Mouse (Mus musculus) G1E-ER4 (cell line): ENCODE data around the gene Ube2v1. TPM values are rescaled to one million over a fixed set of nuclear protein-coding genes. Genes with fewer than 3 reads are reported as not detected.

ENCODE experiments used
- GATA1 ChIP-seq: IDR thresholded peaks from one replicate; pipeline ENCODE4 v1.8.0; 2012; ENCODE audit warnings: low read length, inconsistent platforms
- polyA plus RNA-seq: library from polyadenylated mRNA; stranded (reverse); fragments of >175 nt; gene quantifications from 2 replicates; pipeline ENCODE4 v1.2.3, GENCODE M21; 2012

Ube2v1 gene
- polyA plus RNA-seq = 264 and 271 TPM in 2 replicates

GRCm38 (mm10) chr2:167631591-167632448 is at the start of gene Ube2v1:
TSS of gene Ube2v1 (minus strand) at chr2:167632095.
- TF ChIP-seq GATA1 = no peak

DNA sequence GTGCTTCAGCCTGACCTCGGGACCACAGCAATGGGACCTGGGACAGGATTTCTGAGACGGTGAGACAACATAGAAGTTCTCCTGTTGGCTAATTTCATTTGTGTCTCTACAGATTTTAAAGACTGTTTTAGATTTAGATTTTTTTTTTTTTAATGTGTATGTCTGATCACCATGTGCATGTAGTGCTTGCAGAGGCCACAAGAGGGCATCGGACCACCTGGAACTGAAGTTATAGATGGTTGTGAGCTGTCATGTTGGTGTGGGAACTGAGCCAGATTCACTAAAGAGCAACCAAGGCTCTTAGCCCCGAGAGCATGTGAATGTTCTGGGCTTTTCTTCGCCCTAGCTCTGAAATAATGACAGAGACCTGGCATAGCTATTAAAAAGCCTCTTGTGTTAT is 48.8 kb upstream of the Ube2v1 start:
- no peak for TF ChIP-seq GATA1

DNA sequence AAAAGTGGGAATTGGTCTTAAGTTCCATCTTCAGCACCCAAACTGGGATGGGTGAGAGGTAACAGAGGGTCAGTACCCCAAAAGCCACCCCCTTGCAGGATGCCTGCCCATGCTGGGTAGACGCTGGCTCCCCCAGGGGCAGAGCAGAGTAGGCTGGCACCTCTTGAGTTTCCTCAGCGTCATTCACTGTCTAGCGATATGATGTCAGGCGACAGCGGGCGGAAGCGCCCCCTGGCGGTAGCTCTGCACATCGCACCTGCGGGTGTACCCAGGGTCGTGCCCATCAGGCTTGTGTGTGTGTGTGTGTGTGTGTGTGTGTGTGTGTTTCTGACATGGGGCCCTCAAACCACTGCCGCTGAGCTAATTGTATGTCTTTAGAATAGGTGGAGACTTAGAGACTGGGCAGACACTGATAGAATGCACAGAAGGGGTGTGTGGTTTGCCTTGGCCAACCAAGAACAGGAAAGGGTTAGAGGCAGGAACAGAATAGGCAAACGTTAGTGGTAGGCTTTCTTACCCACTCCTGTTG is 48.1 kb upstream of the Ube2v1 start:
- TF ChIP-seq GATA1 = no peak

- no peak for TF ChIP-seq GATA1
Observed at GRCm38 (mm10) chr2:167678600-167678999, 46.7 kb upstream of the Ube2v1 start.

DNA sequence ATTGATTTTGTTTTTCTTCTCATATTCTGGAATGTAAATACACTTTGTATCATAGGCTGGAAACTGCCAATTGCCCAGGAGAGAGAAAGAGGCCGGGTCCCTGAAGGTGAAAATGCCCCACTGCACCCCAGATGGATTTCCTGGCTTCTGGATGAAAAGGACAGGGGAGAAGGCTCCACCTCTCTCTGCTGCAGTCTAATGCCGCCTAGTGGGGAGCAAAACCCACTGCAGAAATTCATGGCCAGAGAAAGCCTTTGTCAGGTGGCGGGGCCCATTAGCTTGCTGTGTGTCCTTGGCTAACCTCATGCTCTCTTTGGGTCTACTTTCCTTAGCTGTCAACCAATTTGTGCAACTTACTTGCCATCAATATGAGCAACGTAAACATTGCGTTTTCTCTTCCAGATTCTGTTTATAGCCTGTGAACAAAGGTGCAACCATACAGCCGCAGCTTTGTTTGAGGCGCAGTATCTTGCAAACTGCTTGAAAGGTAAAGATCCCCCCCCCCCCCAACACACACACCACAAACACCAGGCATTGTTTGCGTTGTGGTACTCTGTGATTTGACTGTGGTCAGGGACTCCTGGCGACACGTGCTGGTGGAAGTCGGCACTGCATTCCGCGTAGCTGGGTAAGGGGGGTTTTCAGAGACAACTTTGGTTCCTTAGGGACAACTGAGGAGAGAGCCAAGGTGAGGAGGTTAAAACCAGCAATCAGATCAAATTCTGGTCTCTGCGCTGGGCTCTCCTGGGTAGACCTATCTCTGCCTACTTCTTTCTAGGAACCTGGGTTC is 43.4 kb upstream of the Ube2v1 start:
- TF ChIP-seq GATA1 = no peak

DNA sequence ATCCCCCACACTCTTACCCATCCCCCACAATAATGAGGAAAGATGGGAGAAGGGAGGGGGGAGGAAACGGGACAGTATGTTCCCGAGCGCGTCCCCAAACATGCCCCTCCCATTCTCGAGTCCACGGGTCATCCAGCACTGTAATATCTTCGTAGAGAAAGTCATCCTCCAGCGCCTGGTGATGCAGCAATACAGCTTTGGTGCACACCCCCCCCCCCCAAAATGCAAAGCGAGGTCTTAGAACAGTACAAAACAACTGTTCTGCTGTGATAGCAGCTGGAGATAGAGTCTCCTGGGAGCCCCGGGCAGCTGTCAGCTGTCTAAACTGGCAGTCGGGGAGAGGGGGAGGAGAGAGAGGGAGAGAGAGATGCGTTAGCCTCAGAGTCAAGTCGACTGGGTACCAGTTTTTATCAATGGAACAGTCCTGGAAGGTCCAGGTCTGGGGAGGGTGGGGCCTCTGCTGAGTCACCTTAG is 40.4 kb upstream of the Ube2v1 start:
- peak; percentile 5 for TF ChIP-seq GATA1

DNA sequence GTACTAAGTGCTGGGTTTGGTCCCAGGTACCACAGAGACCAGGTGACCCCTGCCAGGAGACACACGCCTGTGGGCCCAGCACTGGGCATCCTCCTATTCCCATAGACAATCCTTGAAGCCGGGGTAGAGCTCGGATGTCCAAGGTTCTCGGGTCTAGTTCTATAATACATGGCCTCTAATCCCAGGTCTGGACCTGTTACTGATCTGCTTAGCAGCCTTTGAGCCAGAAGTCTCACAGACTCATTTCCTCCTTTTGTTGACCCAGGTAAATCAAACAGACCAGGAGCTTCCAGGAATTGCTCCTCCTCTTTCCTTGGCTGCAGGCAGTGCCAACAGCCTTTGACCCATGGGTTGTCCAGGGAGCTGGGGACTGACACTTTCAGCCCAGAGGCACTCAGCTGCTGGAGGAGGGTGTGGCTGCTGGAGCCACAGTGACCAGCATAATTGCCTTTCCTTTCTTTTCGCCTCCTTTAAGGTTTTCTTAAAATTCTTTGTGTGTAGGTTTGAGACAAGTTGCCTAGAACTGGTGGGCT is 39.3 kb upstream of the Ube2v1 start:
- no peak for TF ChIP-seq GATA1

DNA sequence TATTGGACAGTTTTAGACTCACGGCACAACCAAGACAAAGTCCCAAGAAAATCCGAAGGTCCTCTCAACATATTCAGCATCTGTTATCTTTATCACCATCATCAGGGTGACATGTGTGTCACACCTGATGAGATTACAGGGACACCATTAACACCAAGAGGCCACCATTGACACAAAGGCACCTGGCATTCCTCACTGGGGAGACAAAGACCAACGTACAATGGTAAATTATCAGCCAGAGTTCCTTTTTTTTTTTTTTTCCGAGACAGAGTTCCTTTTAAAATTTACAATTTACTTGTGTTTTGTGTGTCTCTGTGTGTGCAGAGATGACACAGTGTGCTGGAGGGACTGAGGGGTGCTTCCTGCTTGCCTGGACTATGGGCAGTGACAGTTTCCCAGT is 37.5 kb upstream of the Ube2v1 start:
- TF ChIP-seq GATA1 = no peak

- no peak for TF ChIP-seq GATA1
Observed at GRCm38 (mm10) chr2:167668426-167668825, 36.5 kb upstream of the Ube2v1 start.

DNA sequence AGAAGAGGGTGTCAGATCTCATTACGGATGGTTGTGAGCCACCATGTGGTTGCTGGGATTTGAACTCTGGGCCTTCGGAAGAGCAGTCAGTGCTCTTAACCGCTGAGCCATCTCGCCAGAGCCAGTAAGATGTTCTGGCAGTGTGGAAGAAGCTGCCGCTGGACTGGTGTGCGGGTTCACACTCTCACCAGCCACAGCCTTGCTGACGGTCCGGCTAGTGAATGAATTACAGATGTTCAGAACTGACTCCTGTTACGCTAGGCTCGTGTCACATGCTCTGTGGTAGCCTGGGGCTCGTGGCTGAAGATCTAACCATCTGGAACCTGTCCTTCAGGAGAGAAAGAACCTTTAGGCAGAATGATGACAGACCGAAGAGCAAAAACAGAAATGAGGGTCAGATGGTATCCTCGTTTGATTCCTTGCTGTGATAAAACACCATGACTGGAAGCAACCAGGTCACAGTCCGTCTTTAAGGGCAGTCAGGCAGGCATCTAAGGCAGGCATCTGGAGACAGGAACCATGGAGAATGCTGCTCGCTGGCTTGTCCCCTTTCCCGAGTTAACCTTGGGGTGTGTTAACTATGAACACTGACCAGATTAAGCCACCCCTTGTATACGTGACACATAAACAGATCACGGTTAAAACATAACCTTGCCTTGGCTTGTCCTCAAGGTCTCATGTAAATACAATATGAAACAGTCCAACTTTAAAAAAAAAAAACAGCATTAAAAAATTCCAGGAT is 34.2 kb upstream of the Ube2v1 start:
- TF ChIP-seq GATA1 = no peak

DNA sequence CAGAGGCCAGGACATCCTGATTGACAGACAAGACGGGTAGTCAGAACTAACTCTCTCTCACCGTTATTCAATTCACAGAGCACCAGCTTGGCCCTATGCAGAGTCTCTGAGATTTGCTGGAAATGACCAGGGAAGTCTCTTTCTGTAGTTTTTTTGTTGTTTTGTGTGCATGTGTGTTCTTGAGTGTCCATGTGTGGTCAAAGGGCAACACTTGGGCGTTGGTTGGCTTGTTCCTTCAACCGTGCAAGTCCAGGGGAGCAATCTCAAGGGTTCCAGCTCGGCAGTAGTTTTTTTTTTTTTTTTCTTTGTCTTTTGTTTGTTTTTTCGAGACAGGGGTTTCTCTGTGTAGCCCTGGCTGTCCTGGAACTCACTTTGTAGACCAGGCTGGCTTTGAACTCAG is 30.8 kb upstream of the Ube2v1 start:
- no peak for TF ChIP-seq GATA1

- TF ChIP-seq GATA1 = no peak
Observed at GRCm38 (mm10) chr2:167661270-167662203, 29.6 kb upstream of the Ube2v1 start, which contains the start of gene Gm20431. TSS of gene Gm20431 (minus strand) at chr2:167661496.

- no peak for TF ChIP-seq GATA1
Observed at GRCm38 (mm10) chr2:167660611-167660971, 28.7 kb upstream of the Ube2v1 start.
